Mouse (Mus musculus): ENCODE results near the gene Rhoj. TPM values are rescaled to one million over a fixed set of nuclear protein-coding genes. Genes with fewer than 3 reads are reported as not detected.

Gene Rhoj
- polyA plus RNA-seq (2012; rRNA removed; ENCODE audit: low replicate concordance), result 53.4 and 62.3 TPM in 2 replicates

DNA sequence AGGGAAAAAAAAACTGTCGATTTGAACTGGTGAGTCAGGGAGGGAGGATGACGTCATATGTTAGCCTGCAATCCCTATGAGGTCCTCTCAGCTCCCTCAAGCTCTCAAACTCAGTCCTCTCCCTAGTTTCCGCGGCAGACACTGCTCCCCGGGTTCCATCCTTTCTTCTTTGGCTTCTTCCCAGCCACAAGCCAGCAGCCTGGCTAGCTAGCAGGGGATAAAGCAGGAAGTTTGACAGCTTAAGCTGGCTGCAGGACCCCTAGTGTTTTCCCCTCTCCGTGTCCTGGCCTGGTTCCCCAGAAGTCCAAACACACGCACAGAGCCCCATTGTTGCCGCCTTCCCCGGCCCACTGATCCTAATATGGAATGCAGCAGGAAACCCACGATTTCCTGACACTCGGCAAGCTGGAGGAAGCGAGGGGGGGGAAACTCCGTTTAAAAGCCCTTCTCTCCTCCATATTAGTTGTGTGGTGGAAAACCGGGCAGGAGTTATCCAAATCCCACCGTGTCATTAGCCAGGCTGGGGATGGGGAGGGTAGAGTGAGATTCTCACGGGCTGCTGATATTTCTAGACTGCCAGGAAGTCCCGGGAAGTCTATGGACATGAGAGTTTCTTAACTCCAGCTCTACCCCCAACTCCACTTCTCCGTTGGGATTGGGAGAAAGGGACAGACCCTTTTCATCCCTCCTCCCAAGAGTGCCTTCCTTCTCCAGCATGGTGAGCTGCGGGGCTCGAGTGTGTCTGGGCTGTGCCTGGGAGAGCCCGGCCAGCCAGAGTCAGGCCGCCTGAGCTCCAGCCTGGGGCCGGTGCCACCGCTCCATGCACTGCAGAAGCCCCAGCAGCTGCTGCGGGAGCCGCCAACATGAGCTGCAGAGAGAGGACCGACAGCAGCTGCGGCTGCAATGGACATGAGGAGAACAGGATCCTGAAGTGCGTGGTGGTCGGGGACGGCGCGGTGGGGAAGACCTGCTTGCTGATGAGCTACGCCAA is at the start of gene Rhoj:
Gene Rhoj, plus strand, starts transcription at position 362 of the 991 bp plus-strand sequence.

DNA sequence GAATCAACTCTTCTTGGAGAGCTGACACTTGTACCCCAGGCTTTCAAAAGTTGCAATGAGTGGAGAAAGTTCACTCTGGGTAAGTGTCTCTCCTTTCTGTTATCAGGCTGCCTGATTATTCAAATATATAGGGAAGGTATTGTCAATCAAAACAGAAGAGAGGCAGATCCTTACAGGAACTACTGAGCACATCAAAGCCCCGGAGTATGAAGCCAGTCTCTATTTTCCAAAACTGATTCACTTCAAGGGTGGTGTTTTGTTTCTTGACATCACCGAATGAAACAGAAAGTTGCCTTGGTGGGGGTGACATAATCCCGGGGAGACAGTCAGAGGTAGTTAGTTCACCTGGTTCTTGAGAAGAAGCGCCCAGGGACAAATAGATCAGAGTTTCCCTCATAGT is 108.6 kb downstream of the Rhoj start, which contains the start of gene Gphb5:
Gene Gphb5, minus strand, starts transcription at position 101 of the 400 bp plus-strand sequence.

Other genes with a start within 250 kb of the Rhoj start
- 0.02 TPM in 1 of 2 replicates, not detected in the other for gene Kcnh5, start 131.0 kb upstream of the Rhoj start, polyA plus RNA-seq (2012; rRNA removed; ENCODE audit: low replicate concordance)
- 0.13 TPM in 1 of 2 replicates, not detected in the other for gene Gphb5, start 108.5 kb downstream of the Rhoj start, polyA plus RNA-seq (2012; rRNA removed; ENCODE audit: low replicate concordance)

All from mammary gland, adult 2 months (tissue).